Mouse (Mus musculus): ENCODE measurements at regions not wholly inside any gene's neighbourhood (a gene's known extent, or its start where the extent isn't known, plus 50 kb on each side); places are given as distances from the start of the nearest gene placed in this dataset.

- H3K36me3 ChIP-seq, result no peaks in the 10 kb centered on the region
- no peak overlapping the region for H3K9ac ChIP-seq
- H3K4me3 ChIP-seq, result no peak overlapping the region
- H3K27ac ChIP-seq, result no peak overlapping the region
- H3K4me1 ChIP-seq, result no peaks in the 10 kb centered on the region
- ATAC-seq, result no peak
- WGBS (ENCODE audit: insufficient replicate concordance), result 61% methylated on average over 5 of the region's 5 CpGs
- H3K4me2 ChIP-seq, result no peak overlapping the region
- no peaks in the 10 kb centered on the region for H3K9me3 ChIP-seq (replicated peaks)
- no peaks in the 10 kb centered on the region for H3K27me3 ChIP-seq (replicated peaks)
These were observed 109.2 kb downstream of the Aptx start for GRCm38 (mm10) chr4:40593806-40594205.

GRCm38 (mm10) chr4:40625024-40625423 lies 78.0 kb downstream of the Aptx start:
- no peak for ATAC-seq
- H3K9me3 ChIP-seq (replicated peaks), result no peaks in the 10 kb centered on the region
- no peak overlapping the region for H3K9ac ChIP-seq
- WGBS (ENCODE audit: insufficient replicate concordance), result 36% methylated on average over 5 of the region's 5 CpGs
- H3K27ac ChIP-seq, result no peak overlapping the region
- H3K4me1 ChIP-seq, result no peaks in the 10 kb centered on the region
- H3K36me3 ChIP-seq, result no peaks in the 10 kb centered on the region
- no peaks in the 10 kb centered on the region for H3K27me3 ChIP-seq (replicated peaks)
- H3K4me3 ChIP-seq, result no peak overlapping the region
- H3K4me2 ChIP-seq, result no peak overlapping the region

- 52% methylated on average over 6 of the region's 6 CpGs for WGBS (ENCODE audit: insufficient replicate concordance)
- Histone ChIP-seq H3K4me3 (no peak overlapping the region), H3K36me3 (no peaks in the 10 kb centered on the region), H3K27me3 (replicated peaks) (no peaks in the 10 kb centered on the region), H3K4me2 (no peak overlapping the region), H3K9ac (no peak overlapping the region), H3K27ac (no peak overlapping the region), H3K4me1 (no peaks in the 10 kb centered on the region), H3K9me3 (replicated peaks) (no peaks in the 10 kb centered on the region)
- ATAC-seq, result no peak
These were observed 77.1 kb downstream of the Aptx start for GRCm38 (mm10) chr4:40625911-40626310.
